Mouse (Mus musculus) forebrain, postnatal 0 days (tissue): Measurements from ENCODE around the gene Ccdc151. TPM values are rescaled to one million over a fixed set of nuclear protein-coding genes. Genes with fewer than 3 reads are reported as not detected.

Experiments used
- ATAC-seq: fragments of 200-750 bp; cut with Nextera tagmentation; 2 replicates; pipeline ENCODE4 v1.8.0; 2017; ENCODE audit warnings: mild to moderate bottlenecking, moderate library complexity
- DNase-seq: peaks from one replicate; pipeline ENCODE4 v3.0.0-alpha.2; 2015
- H3K27ac ChIP-seq: fragments of 300-500 bp; sonication (generic); 2 replicates; pipeline ENCODE4 v1.5.1; 2014; ENCODE audit warnings: low read depth, mild to moderate bottlenecking, antibody characterized with exemption, low read length, moderate library complexity, mixed read lengths
- H3K27me3 ChIP-seq: fragments of 300-500 bp; sonication (generic); 2 replicates; pipeline ENCODE4 v1.6.1; 2014; ENCODE audit warnings: mild to moderate bottlenecking, low read length, mixed read lengths; ENCODE audit not compliant: insufficient read depth
- H3K36me3 ChIP-seq: fragments of 300-500 bp; sonication (generic); 2 replicates; pipeline ENCODE4 v1.6.1; 2014; ENCODE audit warnings: mild to moderate bottlenecking, moderate library complexity; ENCODE audit not compliant: insufficient read depth
- H3K4me1 ChIP-seq: fragments of 300-500 bp; sonication (generic); 2 replicates; pipeline ENCODE4 v1.6.1; 2014; ENCODE audit warnings: antibody characterized with exemption; ENCODE audit not compliant: insufficient read depth
- H3K4me2 ChIP-seq: fragments of 300-500 bp; sonication (generic); 2 replicates; pipeline ENCODE4 v1.6.1; 2014; ENCODE audit warnings: low read depth, mild to moderate bottlenecking, moderate library complexity
- H3K4me3 ChIP-seq: fragments of 300-500 bp; sonication (generic); 2 replicates; pipeline ENCODE4 v1.5.1; 2014; ENCODE audit warnings: low read depth, low read length, mixed read lengths
- H3K9ac ChIP-seq: fragments of 300-500 bp; sonication (generic); 2 replicates; pipeline ENCODE4 v1.6.1; 2014; ENCODE audit warnings: mild to moderate bottlenecking
- H3K9me3 ChIP-seq: fragments of 300-500 bp; sonication (generic); 2 replicates; pipeline ENCODE4 v1.6.1; 2016; ENCODE audit warnings: low read length
- CTCF ChIP-seq: sonication (generic); IDR thresholded peaks from 2 replicates; pipeline ENCODE4 v1.5.1; 2016; ENCODE audit warnings: antibody characterized with exemption, control low read depth, low read depth
- WGBS: fragments of 180-500 bp; shearing (Covaris S2); extraction: QIAGEN DNeasy Blood & Tissue Kit; methylation state at CpG from one replicate; pipeline ENCODE4 v1.1.7; 2014; 5-methylcytosine and 5-hydroxymethylcytosine counted together
- polyA plus RNA-seq: library from polyadenylated mRNA; unstranded; fragments of >200 nt; fragmentation: Nextera tagmentation; extraction: Ambion mirVana; gene quantifications from 2 replicates; pipeline ENCODE4 v1.2.1, GENCODE M21; 2015
- total RNA-seq: library from RNA; depleted of rRNA; stranded (reverse); fragments of >200 nt; gene quantifications from 2 replicates; pipeline ENCODE4 v1.2.3, GENCODE M21; 2014

Gene Ccdc151
- total and polyA plus RNA-seq, 2 experiments from 2014 or later: 6.0 to 6.4 TPM

- Histone ChIP-seq H3K4me3 (0 out of 2 replicates have a peak overlapping the region, but pooled peaks have one; percentile 5), H3K36me3 (0 out of 2 replicates have a peak, but pooled peaks cover 6% of the 10 kb centered on the region), H3K9ac (no peak overlapping the region), H3K4me1 (peaks cover 13% of the 10 kb centered on the region), H3K9me3 (no peaks in the 10 kb centered on the region), H3K4me2 (peak overlapping the region; percentile 79), H3K27me3 (no peaks in the 10 kb centered on the region), H3K27ac (no peak overlapping the region)
- DNase-seq (no peak), ATAC-seq (no peak)
- WGBS: 60% methylated on average over 9 of the region's 9 CpGs
- no peak for TF ChIP-seq CTCF
Observed at GRCm38 (mm10) chr9:22047329-22047728, 44.9 kb upstream of the Ccdc151 start.

GRCm38 (mm10) chr9:22041832-22042231, 39.4 kb upstream of the Ccdc151 start:
- ATAC-seq (no peak), DNase-seq (no peak)
- 79% methylated on average over 2 of the region's 2 CpGs for WGBS
- Histone ChIP-seq H3K27ac (no peak overlapping the region), H3K9me3 (no peaks in the 10 kb centered on the region), H3K9ac (no peak overlapping the region), H3K4me2 (no peak overlapping the region), H3K36me3 (peaks cover 5% of the 10 kb centered on the region; the same call in 1 of the 2 replicates), H3K4me1 (no peaks in the 10 kb centered on the region), H3K27me3 (no peaks in the 10 kb centered on the region), H3K4me3 (no peak overlapping the region)
- no peak for TF ChIP-seq CTCF

GRCm38 (mm10) chr9:22037826-22038225, 35.4 kb upstream of the Ccdc151 start:
- ATAC-seq (no peak), DNase-seq (no peak)
- Histone ChIP-seq H3K9ac (no peak overlapping the region), H3K36me3 (peaks cover 39% of the 10 kb centered on the region), H3K9me3 (no peaks in the 10 kb centered on the region), H3K27ac (no peak overlapping the region), H3K27me3 (no peaks in the 10 kb centered on the region), H3K4me2 (no peak overlapping the region), H3K4me3 (no peak overlapping the region), H3K4me1 (no peaks in the 10 kb centered on the region)
- TF ChIP-seq CTCF: no peak
- 86% methylated on average over 10 of the region's 10 CpGs for WGBS

GRCm38 (mm10) chr9:22035300-22036044, 33.0 kb upstream of the Ccdc151 start:
- ATAC-seq (peak; percentile 42; the same call in 1 of the 2 replicates), DNase-seq (no peak)
- WGBS: 41% methylated on average over 6 of the region's 6 CpGs
- no peak overlapping the region for H3K4me3 ChIP-seq
- no peaks in the 10 kb centered on the region for H3K4me1 ChIP-seq
- peaks cover 54% of the 10 kb centered on the region for H3K36me3 ChIP-seq
- TF ChIP-seq CTCF: no peak
- H3K9me3 ChIP-seq: no peaks in the 10 kb centered on the region
- no peak overlapping the region for H3K9ac ChIP-seq
- no peak overlapping the region for H3K4me2 ChIP-seq
- H3K27me3 ChIP-seq: no peaks in the 10 kb centered on the region
- no peak overlapping the region; the same call in 1 of the 2 replicates for H3K27ac ChIP-seq

GRCm38 (mm10) chr9:22030386-22030785, 28.0 kb upstream of the Ccdc151 start:
- no peak overlapping the region for H3K27ac ChIP-seq
- H3K27me3 ChIP-seq: no peaks in the 10 kb centered on the region
- H3K9ac ChIP-seq: no peak overlapping the region
- 94% methylated on average over 9 of the region's 9 CpGs for WGBS
- DNase-seq: no peak
- H3K4me1 ChIP-seq: no peaks in the 10 kb centered on the region
- H3K36me3 ChIP-seq: peaks cover 87% of the 10 kb centered on the region
- no peaks in the 10 kb centered on the region for H3K9me3 ChIP-seq
- no peak overlapping the region for H3K4me2 ChIP-seq
- no peak for TF ChIP-seq CTCF
- ATAC-seq: no peak
- H3K4me3 ChIP-seq: no peak overlapping the region

- Histone ChIP-seq H3K4me3 (no peak overlapping the region), H3K4me1 (no peaks in the 10 kb centered on the region), H3K27ac (no peak overlapping the region), H3K27me3 (no peaks in the 10 kb centered on the region), H3K36me3 (peaks cover 84% of the 10 kb centered on the region), H3K9me3 (no peaks in the 10 kb centered on the region), H3K9ac (no peak overlapping the region), H3K4me2 (no peak overlapping the region)
- WGBS: 19% methylated on average over 7 of the region's 7 CpGs
- no peak for TF ChIP-seq CTCF
- DNase-seq (no peak), ATAC-seq (no peak)
Observed at GRCm38 (mm10) chr9:22028467-22028866, 26.0 kb upstream of the Ccdc151 start.

GRCm38 (mm10) chr9:22024592-22024991, 22.2 kb upstream of the Ccdc151 start:
- TF ChIP-seq CTCF: no peak
- Histone ChIP-seq H3K9me3 (no peaks in the 10 kb centered on the region), H3K4me2 (no peak overlapping the region), H3K27me3 (no peaks in the 10 kb centered on the region), H3K9ac (no peak overlapping the region), H3K4me1 (no peaks in the 10 kb centered on the region), H3K36me3 (peaks cover 72% of the 10 kb centered on the region), H3K27ac (no peak overlapping the region), H3K4me3 (no peak overlapping the region)
- DNase-seq (no peak), ATAC-seq (no peak)
- 62% methylated on average over 8 of the region's 8 CpGs for WGBS
